Mouse (Mus musculus): ENCODE data around the gene Ankmy1.

The Ankmy1 gene

GRCm38 (mm10) chr1:92872666-92873065 is 30.0 kb downstream of the Ankmy1 start:
- no peak for DNase-seq (ENCODE audit: low spot score)

GRCm38 (mm10) chr1:92869985-92870384 is 32.7 kb downstream of the Ankmy1 start:
- DNase-seq (ENCODE audit: low spot score): no peak

- DNase-seq (ENCODE audit: low spot score): no peak
These were observed 36.5 kb downstream of the Ankmy1 start for GRCm38 (mm10) chr1:92866170-92866569.

- DNase-seq (ENCODE audit: low spot score): no peak
These were observed 39.4 kb downstream of the Ankmy1 start for GRCm38 (mm10) chr1:92863268-92863667.

- DNase-seq (ENCODE audit: low spot score): no peak
These were observed 41.2 kb downstream of the Ankmy1 start for GRCm38 (mm10) chr1:92861503-92861902.

GRCm38 (mm10) chr1:92852450-92852849 is 50.3 kb downstream of the Ankmy1 start:
- no peak for DNase-seq (ENCODE audit: low spot score)

- no peak for DNase-seq (ENCODE audit: low spot score)
These were observed 52.6 kb downstream of the Ankmy1 start for GRCm38 (mm10) chr1:92849938-92850574.

GRCm38 (mm10) chr1:92849491-92849890 is 53.2 kb downstream of the Ankmy1 start:
- DNase-seq (ENCODE audit: low spot score): peak; percentile 28

- DNase-seq (ENCODE audit: low spot score): peak; percentile 64
These were observed 54.5 kb downstream of the Ankmy1 start for GRCm38 (mm10) chr1:92847873-92848839.

- DNase-seq (ENCODE audit: low spot score): no peak
These were observed 56.8 kb downstream of the Ankmy1 start for GRCm38 (mm10) chr1:92845889-92846288.

GRCm38 (mm10) chr1:92841427-92841826 is 61.3 kb downstream of the Ankmy1 start:
- DNase-seq (ENCODE audit: low spot score): no peak

- DNase-seq (ENCODE audit: low spot score): peak; percentile 45
These were observed 62.3 kb downstream of the Ankmy1 start for GRCm38 (mm10) chr1:92840231-92840890.

GRCm38 (mm10) chr1:92839211-92839610 is 63.5 kb downstream of the Ankmy1 start:
- no peak for DNase-seq (ENCODE audit: low spot score)

- no peak for DNase-seq (ENCODE audit: low spot score)
These were observed 64.5 kb downstream of the Ankmy1 start for GRCm38 (mm10) chr1:92837931-92838833.

GRCm38 (mm10) chr1:92833987-92834706 is 68.6 kb downstream of the Ankmy1 start:
- DNase-seq (ENCODE audit: low spot score): peak; percentile 93

GRCm38 (mm10) chr1:92832011-92833010 is 70.4 kb downstream of the Ankmy1 start:
- peak; percentile 76 for DNase-seq (ENCODE audit: low spot score)

- DNase-seq (ENCODE audit: low spot score): peak; percentile 85
These were observed 71.3 kb downstream of the Ankmy1 start, which contains the start of gene Gpc1 for GRCm38 (mm10) chr1:92831188-92832001. Gene Gpc1, plus strand, starts transcription at chr1:92831645.

- no peak for DNase-seq (ENCODE audit: low spot score)
These were observed 72.0 kb downstream of the Ankmy1 start for GRCm38 (mm10) chr1:92830626-92831187.
